Mouse (Mus musculus) neural tube, embryonic 15.5 days (tissue): ENCODE data around the gene Elavl2. TPM values are rescaled to one million over a fixed set of nuclear protein-coding genes. Genes with fewer than 3 reads are reported as not detected.

ENCODE experiments used
- microRNA-seq: library from miRNA; unstranded; fragments of <30 nt; microRNA quantifications from one replicate; pipeline ENCODE4, GENCODE M21; 2017
- polyA plus RNA-seq: library from polyadenylated mRNA; unstranded; fragments of >200 nt; fragmentation: Nextera tagmentation; extraction: Ambion mirVana; gene quantifications from 2 replicates; pipeline ENCODE4 v1.2.1, GENCODE M21; 2015

Gene Elavl2
- polyA plus RNA-seq, 1 experiment from 2014 or later: 158 TPM

Small RNAs within 50 kb of the gene (microRNA-seq; reads per million reads assigned to microRNA genes)
- not detected for gene Mir6402
